Mouse (Mus musculus) neural tube, embryonic 13.5 days (tissue): Measurements from ENCODE around the gene Hcst. TPM values are rescaled to one million over a fixed set of nuclear protein-coding genes. Genes with fewer than 3 reads are reported as not detected.

Experiments
- ATAC-seq: fragments of 200-750 bp; cut with Nextera tagmentation; 2 replicates; pipeline ENCODE4 v1.8.0; 2017; ENCODE audit warnings: low read depth, mild to moderate bottlenecking, moderate TSS enrichment, moderate library complexity
- H3K27ac ChIP-seq: fragments of 300-500 bp; sonication (generic); replicated peaks from 2 replicates; pipeline ENCODE4 v1.5.1; 2015; ENCODE audit warnings: moderate library complexity, mild to moderate bottlenecking, inconsistent platforms
- H3K27me3 ChIP-seq: fragments of 300-500 bp; sonication (generic); 2 replicates; pipeline ENCODE4 v1.6.1; 2015; ENCODE audit warnings: mild to moderate bottlenecking, inconsistent platforms
- H3K36me3 ChIP-seq: fragments of 300-500 bp; sonication (generic); 2 replicates; pipeline ENCODE4 v1.6.1; 2015; ENCODE audit warnings: mild to moderate bottlenecking, inconsistent platforms
- H3K4me1 ChIP-seq: fragments of 300-500 bp; sonication (generic); replicated peaks from 2 replicates; pipeline ENCODE4 v1.6.1; 2015; ENCODE audit warnings: inconsistent platforms
- H3K4me2 ChIP-seq: fragments of 300-500 bp; sonication (generic); 2 replicates; pipeline ENCODE4 v1.6.1; 2015; ENCODE audit warnings: inconsistent platforms, mild to moderate bottlenecking, moderate library complexity
- H3K4me3 ChIP-seq: fragments of 300-500 bp; sonication (generic); 2 replicates; pipeline ENCODE4 v1.5.1; 2015; ENCODE audit warnings: mild to moderate bottlenecking, inconsistent platforms
- H3K9ac ChIP-seq: fragments of 300-500 bp; sonication (generic); 2 replicates; pipeline ENCODE4 v1.6.1; 2015; ENCODE audit warnings: moderate library complexity, mild to moderate bottlenecking, inconsistent platforms
- H3K9me3 ChIP-seq: fragments of 300-500 bp; sonication (generic); 2 replicates; pipeline ENCODE4 v1.6.1; 2016; ENCODE audit warnings: inconsistent platforms
- WGBS: fragments of 180-500 bp; shearing (Covaris S2); methylation state at CpG from one replicate; pipeline ENCODE4 v1.1.7; 2015; 5-methylcytosine and 5-hydroxymethylcytosine counted together
- polyA plus RNA-seq: library from polyadenylated mRNA; unstranded; fragments of >200 nt; fragmentation: Nextera tagmentation; extraction: Ambion mirVana; gene quantifications from 2 replicates; pipeline ENCODE4 v1.2.1, GENCODE M21; 2015

The Hcst gene
- polyA plus RNA-seq: 1.0 TPM in 1 of 2 replicates, not detected in the other

DNA sequence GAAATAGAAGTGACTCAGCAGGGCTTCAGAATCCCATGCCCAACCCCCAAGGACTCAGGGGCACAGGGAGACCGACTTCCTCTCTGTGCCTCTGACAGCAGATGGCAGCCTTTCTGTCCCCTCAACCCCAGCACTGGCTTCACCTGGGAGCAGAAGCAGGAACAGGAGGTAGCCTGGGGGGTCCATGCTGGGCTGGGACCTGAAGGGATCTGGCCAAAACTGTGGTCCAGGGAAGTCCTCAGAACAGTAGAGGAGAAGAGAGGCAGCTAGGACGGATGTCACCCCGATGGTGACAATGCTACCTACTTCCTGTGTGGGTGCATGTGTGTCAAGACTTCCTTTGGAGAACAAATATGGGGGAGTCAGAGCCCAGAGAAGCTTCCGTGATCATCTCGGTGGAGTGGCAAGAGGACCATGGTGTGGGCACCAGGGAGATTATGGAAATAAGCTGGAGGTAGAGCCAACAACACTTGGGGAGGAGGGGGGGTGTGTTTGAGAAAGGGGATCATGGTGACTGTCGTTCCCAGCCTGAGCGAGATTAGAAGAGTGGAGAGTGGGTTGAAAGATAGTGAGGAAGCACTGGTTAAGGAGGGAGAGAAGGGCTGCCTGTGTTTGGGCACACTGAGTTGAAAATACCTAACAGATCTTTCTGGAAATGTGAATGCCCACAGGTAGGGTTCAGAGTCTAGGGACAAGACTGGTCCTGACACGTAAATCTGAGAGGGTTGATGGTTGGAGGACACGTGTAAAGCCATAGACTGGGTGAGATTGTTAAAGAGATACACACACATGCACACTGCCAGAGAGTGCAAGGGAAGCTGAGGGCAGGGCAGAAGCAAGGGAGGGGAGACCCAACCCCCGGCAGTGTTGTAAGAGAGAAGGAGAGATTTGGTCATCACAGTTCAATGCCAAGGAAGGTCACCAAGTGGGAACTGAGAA is at the start of gene Hcst:
TSS of gene Hcst (minus strand) at position 294 of the 939 bp plus-strand sequence.
- no peak within 1 kb of the TSS for H3K4me2 ChIP-seq
- no peak within 1 kb of the TSS for H3K9ac ChIP-seq
- whole genome bisulfite sequencing: 77% methylated on average over 10 of the region's 10 CpGs
- H3K27me3 ChIP-seq: peaks cover 12% of the 10 kb centered on the region; the same call in 1 of the 2 replicates
- no peak for ATAC-seq
- H3K27ac ChIP-seq: no peak within 1 kb of the TSS
- no peaks in the 10 kb centered on the region for H3K36me3 ChIP-seq
- no peaks in the 10 kb centered on the region for H3K9me3 ChIP-seq
- H3K4me3 ChIP-seq: no peak within 1 kb of the TSS
- peaks cover 26% of the 10 kb centered on the region for H3K4me1 ChIP-seq

DNA sequence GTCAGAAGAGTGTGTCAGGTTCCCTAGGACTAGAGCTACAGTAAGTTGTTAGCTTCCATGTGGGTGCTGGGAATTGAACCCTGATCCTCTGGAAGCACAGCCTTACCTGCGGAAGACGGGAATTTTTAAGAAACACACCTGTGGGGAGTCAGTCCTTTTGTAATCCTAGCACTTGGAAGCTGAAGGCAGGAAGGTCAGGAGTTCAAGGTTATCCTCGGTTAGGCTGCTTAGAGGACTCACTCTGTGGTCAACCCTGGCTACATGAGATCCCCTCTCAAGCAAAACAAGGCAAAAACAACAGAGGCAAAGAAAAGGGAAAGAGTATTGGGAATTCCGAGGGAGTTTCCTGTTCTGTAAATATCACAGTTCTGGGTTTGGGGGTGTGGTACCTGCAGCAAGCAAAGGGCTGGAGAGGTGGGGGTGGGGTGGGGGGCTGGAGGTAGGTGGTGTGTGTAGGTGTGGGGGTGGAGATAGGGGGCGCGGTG is 45.2 kb upstream of the Hcst start:
- 13% methylated on average over 6 of the region's 6 CpGs for WGBS
- Histone ChIP-seq H3K36me3 (no peaks in the 10 kb centered on the region), H3K4me1 (no peaks in the 10 kb centered on the region; the same call in 1 of the 2 replicates), H3K4me3 (no peak overlapping the region), H3K27ac (no peak overlapping the region), H3K9ac (no peak overlapping the region), H3K4me2 (no peak overlapping the region), H3K27me3 (peaks cover 95% of the 10 kb centered on the region), H3K9me3 (no peaks in the 10 kb centered on the region)
- ATAC-seq: no peak

DNA sequence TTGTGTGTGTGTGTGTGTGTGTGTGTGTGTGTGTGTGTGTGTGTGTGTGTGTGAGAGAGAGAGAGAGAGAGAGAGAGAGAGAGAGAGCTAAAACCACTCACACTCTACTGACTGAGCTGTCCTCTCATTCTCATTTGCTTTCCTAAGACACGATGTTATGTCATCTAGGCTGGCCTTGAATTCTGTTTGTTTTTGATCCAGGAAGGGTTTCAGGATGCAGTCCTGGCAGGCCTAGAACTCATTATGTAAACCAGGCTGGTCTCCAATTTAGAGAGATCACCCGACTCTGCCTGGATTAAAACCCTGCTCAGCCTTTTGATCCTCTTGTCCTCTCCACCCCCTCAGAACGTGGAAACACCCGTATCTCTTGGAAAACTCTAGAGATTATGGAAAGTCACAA is 44.3 kb upstream of the Hcst start:
- no peak for ATAC-seq
- Histone ChIP-seq H3K27me3 (peaks cover 96% of the 10 kb centered on the region), H3K9me3 (no peaks in the 10 kb centered on the region), H3K36me3 (no peaks in the 10 kb centered on the region), H3K4me1 (no peaks in the 10 kb centered on the region; the same call in 1 of the 2 replicates), H3K4me2 (no peak overlapping the region), H3K4me3 (no peak overlapping the region), H3K9ac (no peak overlapping the region), H3K27ac (no peak overlapping the region)
- WGBS: 24% methylated on average over 4 of the region's 4 CpGs

DNA sequence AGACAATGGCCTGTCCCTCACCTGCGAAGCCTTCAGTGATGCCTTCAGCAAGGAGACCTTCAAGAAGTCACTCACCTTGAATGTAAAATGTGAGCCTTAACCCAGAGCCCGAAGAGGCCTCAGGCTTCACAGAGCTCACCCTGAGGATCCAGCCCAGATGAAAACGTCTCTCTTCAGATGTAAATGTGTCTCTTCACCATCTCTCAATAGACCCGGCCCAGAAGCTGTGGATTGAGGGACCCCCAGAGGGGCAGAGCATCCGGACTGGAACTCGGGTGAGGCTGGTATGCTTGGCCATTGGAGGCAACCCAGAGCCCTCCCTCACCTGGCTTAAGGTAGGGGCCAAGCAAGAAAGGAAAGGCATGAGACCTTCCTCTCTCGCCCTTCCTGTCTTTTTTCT is 43.9 kb upstream of the Hcst start:
- Histone ChIP-seq H3K36me3 (no peaks in the 10 kb centered on the region), H3K9me3 (no peaks in the 10 kb centered on the region), H3K4me3 (no peak overlapping the region), H3K27me3 (peaks cover 98% of the 10 kb centered on the region), H3K4me1 (peaks cover 2% of the 10 kb centered on the region), H3K27ac (no peak overlapping the region), H3K9ac (no peak overlapping the region), H3K4me2 (no peak overlapping the region)
- 22% methylated on average over 7 of the region's 7 CpGs for WGBS
- ATAC-seq: no peak

DNA sequence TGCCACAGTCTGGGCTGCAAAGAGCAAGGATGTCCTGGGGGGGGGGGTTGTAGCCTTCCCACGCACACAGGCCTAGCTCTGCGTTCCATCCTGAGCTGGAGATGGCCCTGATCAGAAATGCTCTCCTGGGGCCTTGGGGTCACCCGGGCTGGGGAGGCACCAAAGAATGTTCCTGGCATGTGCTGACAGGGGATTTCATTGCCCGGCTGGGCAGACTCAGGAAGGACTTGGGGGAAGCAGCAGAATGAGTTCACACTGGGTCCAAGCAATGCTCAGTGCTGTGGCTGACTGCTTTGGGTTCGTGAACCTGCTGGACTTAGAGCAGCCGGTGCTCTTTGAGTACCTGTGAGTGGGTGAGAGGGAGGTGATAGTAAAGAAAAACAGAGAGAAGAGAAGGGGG is 39.8 kb upstream of the Hcst start:
- 45% methylated on average over 6 of the region's 6 CpGs for WGBS
- no peak overlapping the region for H3K9ac ChIP-seq
- H3K4me1 ChIP-seq: peaks cover 28% of the 10 kb centered on the region

DNA sequence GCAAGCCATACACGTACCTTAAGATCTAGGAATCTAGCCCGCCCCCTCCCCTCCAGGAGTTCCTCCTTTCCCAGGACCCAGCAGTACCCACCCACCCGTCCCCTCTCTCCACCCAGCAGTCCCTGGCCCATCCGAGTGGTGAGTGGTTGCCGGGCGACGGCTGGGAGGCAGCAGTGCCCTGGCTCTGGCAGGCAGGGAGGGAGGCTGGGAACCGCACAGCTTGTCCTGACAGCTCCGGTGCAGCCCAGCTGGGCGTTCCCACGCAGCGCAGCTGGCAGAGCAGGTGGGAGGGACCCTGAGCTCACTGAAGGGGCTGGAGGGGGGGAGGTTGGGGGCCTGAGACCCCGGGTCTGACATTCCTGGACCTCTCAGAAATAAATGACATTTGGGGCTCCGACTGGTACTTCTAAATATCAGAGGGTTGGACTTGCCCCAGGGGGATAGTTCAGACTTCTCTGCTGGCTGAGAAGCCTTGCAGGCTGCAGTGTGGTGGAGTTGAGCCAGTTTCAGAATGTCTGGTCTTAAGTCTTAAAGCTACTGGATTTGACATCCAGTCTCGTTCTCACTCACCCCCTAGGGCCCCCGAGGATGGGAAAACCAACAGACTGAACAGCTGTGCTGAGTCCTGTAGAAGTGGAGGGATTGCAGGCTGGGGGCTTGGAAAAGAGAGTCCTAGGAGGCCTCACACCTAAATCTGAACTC is 38.1 kb upstream of the Hcst start, which contains the start of the genes Kirrel2 and Nphs1:
TSS of gene Kirrel2 (minus strand) at position 62 of the 702 bp plus-strand sequence.
TSS of gene Nphs1 (plus strand) at position 687 of the 702 bp plus-strand sequence.
- WGBS: under 1% methylated on average over 16 of the region's 16 CpGs
- ATAC-seq: peak; percentile 91
- H3K27ac ChIP-seq: 0 out of 2 replicates have a peak within 1 kb of the TSS, but pooled peaks have one; percentile 18
- H3K4me1 ChIP-seq: peaks cover 41% of the 10 kb centered on the region
- peaks cover 97% of the 10 kb centered on the region for H3K27me3 ChIP-seq
- peak within 1 kb of the TSS; percentile 58 for H3K4me2 ChIP-seq
- peak within 1 kb of the TSS; percentile 29 for H3K4me3 ChIP-seq
- H3K36me3 ChIP-seq: no peaks in the 10 kb centered on the region
- no peaks in the 10 kb centered on the region for H3K9me3 ChIP-seq
- H3K9ac ChIP-seq: peak within 1 kb of the TSS; percentile 51

More for the DNA sequence above, 39.8 kb upstream of the Hcst start:
- Histone ChIP-seq H3K9me3 (no peaks in the 10 kb centered on the region), H3K27me3 (peaks cover 98% of the 10 kb centered on the region), H3K36me3 (no peaks in the 10 kb centered on the region), H3K4me3 (no peak overlapping the region), H3K27ac (no peak overlapping the region), H3K4me2 (no peak overlapping the region)
- ATAC-seq: no peak

DNA sequence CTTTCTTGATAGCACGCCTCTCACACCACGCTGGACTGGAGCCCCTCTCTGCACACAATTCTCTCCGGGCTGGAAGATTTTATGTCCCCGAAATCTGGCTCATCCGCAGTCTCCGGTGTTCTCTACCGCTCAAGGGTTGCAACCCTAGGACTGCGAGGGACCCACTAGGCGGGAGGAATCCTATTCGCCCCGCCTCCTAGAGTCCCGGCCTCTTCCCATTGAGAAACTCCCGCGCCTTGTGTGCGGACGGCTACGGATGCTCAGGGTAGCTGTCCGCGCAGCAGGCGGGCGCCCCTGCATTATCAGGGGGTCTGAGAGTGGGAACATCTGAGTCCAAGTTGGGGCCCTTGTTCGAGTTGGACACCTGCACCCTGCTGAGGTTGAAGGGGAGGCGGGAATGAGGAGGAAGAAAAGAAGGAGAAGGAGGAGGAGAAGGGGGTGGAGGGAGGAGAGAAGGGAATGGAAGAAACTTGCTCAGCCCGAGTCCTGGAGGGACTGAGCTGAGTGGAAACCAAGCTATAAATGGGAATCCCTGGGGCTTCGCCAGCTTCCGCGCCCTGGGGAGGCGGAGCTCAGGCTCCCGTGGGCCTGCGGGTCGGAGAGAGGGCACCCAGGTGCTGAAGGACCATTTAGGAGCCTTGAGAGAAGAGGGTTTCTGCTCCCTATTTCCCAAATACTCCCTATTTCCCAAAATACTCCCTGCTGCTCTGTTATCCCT is 37.4 kb upstream of the Hcst start:
- Histone ChIP-seq H3K4me1 (peaks cover 41% of the 10 kb centered on the region), H3K27me3 (peaks cover 95% of the 10 kb centered on the region), H3K9ac (peak overlapping the region; percentile 51), H3K4me3 (peak overlapping the region; percentile 29), H3K9me3 (no peaks in the 10 kb centered on the region), H3K4me2 (peak overlapping the region; percentile 58), H3K36me3 (no peaks in the 10 kb centered on the region), H3K27ac (no peak overlapping the region)
- 1% methylated on average over 31 of the region's 31 CpGs for WGBS
- ATAC-seq: peak; percentile 36

DNA sequence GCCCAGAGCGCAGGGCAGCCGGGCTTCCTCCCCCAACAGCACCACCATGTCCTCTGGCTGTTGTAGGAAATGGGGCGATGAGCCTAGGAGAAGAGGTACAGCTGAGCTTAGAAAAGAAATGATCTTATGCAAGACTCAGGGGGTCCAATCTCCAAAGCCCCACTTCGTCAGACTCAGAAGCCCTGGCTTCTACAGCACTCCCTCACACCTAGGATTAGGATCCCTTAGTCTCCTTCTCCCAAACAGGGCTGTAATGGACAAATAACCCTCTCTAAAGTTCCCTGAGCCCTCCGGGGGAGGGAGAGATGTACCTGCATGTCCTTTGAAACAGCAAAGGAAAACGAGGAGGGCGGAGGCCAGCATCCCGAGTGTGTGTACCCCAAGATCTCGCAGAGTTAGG is 36.8 kb upstream of the Hcst start:
- WGBS: under 1% methylated on average over 9 of the region's 9 CpGs
- H3K9ac ChIP-seq: peak overlapping the region; percentile 51
- H3K27ac ChIP-seq: no peak overlapping the region
- no peak for ATAC-seq
- peaks cover 41% of the 10 kb centered on the region for H3K4me1 ChIP-seq
- H3K36me3 ChIP-seq: no peaks in the 10 kb centered on the region
- H3K4me2 ChIP-seq: peak overlapping the region; percentile 58
- peaks cover 95% of the 10 kb centered on the region for H3K27me3 ChIP-seq
- no peaks in the 10 kb centered on the region for H3K9me3 ChIP-seq
- H3K4me3 ChIP-seq: peak overlapping the region; percentile 29

DNA sequence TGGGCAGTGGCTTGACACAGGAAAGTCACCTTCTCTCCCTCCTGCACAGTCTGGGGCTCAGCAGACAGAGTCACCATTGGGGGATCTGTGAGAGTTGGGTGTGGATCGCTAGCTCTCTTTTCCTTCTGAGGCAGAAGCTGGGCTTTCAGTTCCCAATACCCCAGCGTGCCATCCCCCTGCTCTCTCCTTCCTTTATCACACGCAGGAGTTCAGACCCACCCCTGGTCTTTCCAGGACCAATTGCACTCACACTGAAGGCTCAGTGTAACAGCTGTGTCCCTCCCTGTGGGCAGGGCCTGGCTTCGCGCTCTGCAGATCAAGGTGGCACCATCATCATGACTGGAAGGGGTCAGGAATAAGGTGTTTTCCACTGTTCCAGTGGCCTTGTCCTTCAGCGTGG is 34.6 kb upstream of the Hcst start:
- peaks cover 41% of the 10 kb centered on the region for H3K4me1 ChIP-seq
- H3K9ac ChIP-seq: no peak overlapping the region
- H3K27me3 ChIP-seq: peaks cover 77% of the 10 kb centered on the region
- no peaks in the 10 kb centered on the region for H3K36me3 ChIP-seq
- no peak for ATAC-seq
- no peaks in the 10 kb centered on the region for H3K9me3 ChIP-seq
- peak overlapping the region; percentile 36 for H3K4me2 ChIP-seq
- peak overlapping the region; percentile 17; the same call in 1 of the 2 replicates for H3K4me3 ChIP-seq
- 10% methylated on average over 6 of the region's 6 CpGs for WGBS
- no peak overlapping the region for H3K27ac ChIP-seq

DNA sequence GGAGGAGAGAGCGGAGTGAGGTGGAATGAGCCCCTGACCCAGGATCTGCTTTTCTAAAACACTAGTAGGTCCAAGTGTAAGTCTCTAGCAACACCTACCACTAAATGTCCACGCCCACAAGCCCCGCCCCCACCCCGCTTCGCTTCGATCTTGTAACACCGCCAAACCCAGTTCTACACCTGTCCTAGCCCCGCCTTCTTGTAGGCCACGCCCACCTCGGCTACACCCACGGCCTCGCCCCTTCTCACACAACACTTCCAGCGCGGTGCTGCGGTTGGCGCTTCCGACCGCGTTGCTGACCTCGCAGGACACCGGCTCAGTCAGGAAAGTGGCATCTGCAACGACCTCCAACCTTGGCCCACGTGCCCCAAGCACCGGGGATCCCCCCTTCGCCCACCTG is 34.1 kb upstream of the Hcst start:
- WGBS: 3% methylated on average over 25 of the region's 25 CpGs
- peaks cover 72% of the 10 kb centered on the region for H3K27me3 ChIP-seq
- H3K9me3 ChIP-seq: no peaks in the 10 kb centered on the region
- peak overlapping the region; percentile 36 for H3K4me2 ChIP-seq
- H3K4me1 ChIP-seq: peaks cover 40% of the 10 kb centered on the region
- H3K4me3 ChIP-seq: peak overlapping the region; percentile 17
- H3K27ac ChIP-seq: no peak overlapping the region
- no peak for ATAC-seq
- no peaks in the 10 kb centered on the region for H3K36me3 ChIP-seq
- no peak overlapping the region; the same call in 1 of the 2 replicates for H3K9ac ChIP-seq

DNA sequence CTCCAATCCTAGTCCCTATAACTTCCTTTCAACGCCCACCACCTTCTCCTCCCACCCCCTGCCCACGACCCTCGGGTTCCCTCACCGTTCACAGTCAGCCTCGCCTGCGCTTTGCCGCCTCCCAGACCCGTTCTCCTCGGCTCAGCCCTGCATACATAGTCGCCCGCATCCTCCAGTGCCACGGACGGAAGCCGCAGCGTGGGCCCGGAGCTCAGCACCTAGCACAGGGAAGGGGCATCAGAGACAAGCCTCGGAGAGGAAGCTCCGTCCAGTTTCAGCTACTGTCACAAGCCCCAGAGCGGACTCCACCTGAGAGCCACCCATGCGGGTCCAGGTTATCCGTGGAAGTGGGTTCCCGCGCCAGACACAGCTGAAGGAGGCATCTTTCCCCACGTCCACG is 33.7 kb upstream of the Hcst start:
- ATAC-seq: no peak
- Histone ChIP-seq H3K9ac (no peak overlapping the region; the same call in 1 of the 2 replicates), H3K9me3 (no peaks in the 10 kb centered on the region), H3K4me3 (peak overlapping the region; percentile 17), H3K4me1 (peaks cover 36% of the 10 kb centered on the region), H3K27me3 (peaks cover 68% of the 10 kb centered on the region), H3K36me3 (no peaks in the 10 kb centered on the region), H3K4me2 (peak overlapping the region; percentile 36), H3K27ac (no peak overlapping the region)
- 13% methylated on average over 25 of the region's 25 CpGs for WGBS
